Mouse (Mus musculus): ENCODE measurements at regions not wholly inside any gene's neighbourhood (a gene's known extent, or its start where the extent isn't known, plus 50 kb on each side); places are given as distances from the start of the nearest gene placed in this dataset.
A peak's percentile ranks its signal among the peaks of the same experiment; 100 is the strongest.

- peak; percentile 46 for DNase-seq (ENCODE audit: low spot score)
Observed at GRCm38 (mm10) chrX:40350936-40351335, 487.5 kb upstream of the Cypt14 start.

DNA sequence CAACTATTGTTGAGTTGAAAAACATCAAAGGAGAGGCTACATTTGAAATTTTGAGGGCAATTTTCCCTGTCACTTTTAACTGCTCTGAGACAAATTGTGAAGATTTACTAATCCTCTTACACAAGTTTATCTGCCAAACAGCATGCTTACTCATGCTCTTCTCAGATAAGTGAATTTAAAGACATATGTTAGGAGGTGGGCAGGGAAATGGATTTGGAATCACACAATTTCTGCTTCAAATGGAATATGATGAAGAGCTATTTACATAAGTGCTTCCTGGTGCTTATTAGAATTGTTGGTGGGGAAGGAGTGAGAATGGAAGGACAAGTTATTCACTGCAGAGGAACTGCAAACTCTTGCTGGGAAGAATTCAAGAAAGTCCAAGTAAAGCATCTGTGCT, 473.2 kb upstream of the Cypt14 start:
- DNase-seq (ENCODE audit: low spot score): no peak
- no peak overlapping the region for H3K9ac ChIP-seq (ENCODE audit: low read length)
- no peak for ATAC-seq
- no peaks in the 10 kb centered on the region for H3K27me3 ChIP-seq (replicated peaks; ENCODE audit: control insufficient read depth, insufficient read depth, low read length)
- no peak overlapping the region for H3K4me2 ChIP-seq (ENCODE audit: low read length)
- H3K4me1 ChIP-seq (ENCODE audit: control insufficient read depth, insufficient read depth, low read length): no peaks in the 10 kb centered on the region
- H3K36me3 ChIP-seq (ENCODE audit: control insufficient read depth, insufficient read depth, low read length): no peaks in the 10 kb centered on the region
- no peaks in the 10 kb centered on the region for H3K9me3 ChIP-seq (replicated peaks; ENCODE audit: control insufficient read depth, low read length)
- no peak overlapping the region for H3K4me3 ChIP-seq (ENCODE audit: low read depth, low read length)
- no peak overlapping the region for H3K27ac ChIP-seq (ENCODE audit: low read depth, low read length)

More at GRCm38 (mm10) chrX:40350936-40351335, 487.5 kb upstream of the Cypt14 start:
- no peaks in the 10 kb centered on the region for H3K9me3 ChIP-seq (replicated peaks; ENCODE audit: control insufficient read depth, low read length)
- 81% methylated on average over 3 of the region's 3 CpGs for WGBS
- peak; percentile 66; the same call in 1 of the 2 replicates for ATAC-seq
- no peaks in the 10 kb centered on the region for H3K27me3 ChIP-seq (replicated peaks; ENCODE audit: control insufficient read depth, insufficient read depth, low read length)
- H3K27ac ChIP-seq (ENCODE audit: low read depth, low read length): no peak overlapping the region
- no peak overlapping the region for H3K9ac ChIP-seq (ENCODE audit: low read length)
- H3K36me3 ChIP-seq (ENCODE audit: control insufficient read depth, insufficient read depth, low read length): no peaks in the 10 kb centered on the region
- H3K4me1 ChIP-seq (ENCODE audit: control insufficient read depth, insufficient read depth, low read length): no peaks in the 10 kb centered on the region
- H3K4me2 ChIP-seq (ENCODE audit: low read length): no peak overlapping the region
- H3K4me3 ChIP-seq (ENCODE audit: low read depth, low read length): no peak overlapping the region
